Mouse (Mus musculus): ENCODE measurements around the gene Naa20. TPM values are rescaled to one million over a fixed set of nuclear protein-coding genes. Genes with fewer than 3 reads are reported as not detected.
A peak's percentile ranks its signal among the peaks of the same experiment; 100 is the strongest.

The Naa20 gene
- total RNA-seq (2021): 10 to 100 TPM; 65.0 to 72.0 TPM
- long read RNA-seq, experiment 1, transcript Naa20-202 (6 exons, 1,142 nt): major isoform, 57 of 86 reads
- long read RNA-seq, experiment 1, transcript Naa20-201 (6 exons, 1,172 nt): minor isoform, 12 of 86 reads
- long read RNA-seq, experiment 1, partial matches to known transcripts: 1 of 86 reads
- long read RNA-seq, experiment 1, other reads (novel, unspliced or antisense): 16 of 86 reads
- long read RNA-seq, experiment 2, transcript Naa20-202 (6 exons, 1,142 nt): major isoform, 39 of 61 reads
- long read RNA-seq, experiment 2, transcript Naa20-201 (6 exons, 1,172 nt): minor isoform, 10 of 61 reads
- long read RNA-seq, experiment 2, partial matches to known transcripts: 0 of 61 reads
- long read RNA-seq, experiment 2, other reads (novel, unspliced or antisense): 12 of 61 reads

DNA sequence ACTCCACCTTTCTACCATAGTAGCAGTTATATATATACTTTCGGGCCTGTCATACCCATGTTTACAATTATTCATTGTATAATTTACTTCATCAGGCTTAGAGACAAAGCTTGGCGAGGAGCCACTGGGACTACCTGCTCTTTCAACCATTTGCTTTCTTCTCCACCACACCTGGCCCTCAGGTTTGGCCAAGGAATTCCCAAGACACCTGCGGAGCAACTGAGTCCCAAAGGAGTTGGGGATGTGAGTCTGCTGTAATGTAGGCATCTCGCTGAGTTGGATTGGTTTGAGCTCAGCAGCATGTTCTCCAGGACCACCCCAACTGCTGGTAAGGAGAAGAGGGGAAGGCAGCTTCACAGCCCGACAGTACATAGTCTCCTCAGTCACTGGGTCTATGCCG lies at the start of gene Naa20:
Gene Naa20 (plus strand): TSS at position 239 of the 400 bp plus-strand sequence.
- no peak for DNase-seq (ENCODE audit: low spot score in 2 of 2)

DNA sequence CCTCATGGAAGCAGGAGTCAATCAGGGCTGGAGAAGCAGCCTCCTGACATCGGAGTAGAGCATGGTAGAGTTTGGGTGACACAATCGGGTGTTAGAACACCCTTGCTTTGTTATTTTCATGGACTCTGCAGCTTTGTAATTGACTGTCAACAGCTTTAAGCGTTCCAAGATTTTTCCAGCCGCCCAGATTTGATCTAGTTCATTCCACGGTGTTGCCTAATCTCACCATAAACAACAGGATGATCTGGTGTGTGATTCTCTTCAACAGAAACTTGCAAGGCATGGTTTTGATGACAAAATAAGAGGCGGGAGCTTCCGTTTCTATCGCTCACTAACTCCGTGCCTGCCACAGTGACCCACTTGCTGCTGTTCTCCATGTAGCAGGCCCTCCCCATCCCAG lies 46.1 kb upstream of the Naa20 start:
- DNase-seq (ENCODE audit: low spot score in 2 of 2): no peak

DNA sequence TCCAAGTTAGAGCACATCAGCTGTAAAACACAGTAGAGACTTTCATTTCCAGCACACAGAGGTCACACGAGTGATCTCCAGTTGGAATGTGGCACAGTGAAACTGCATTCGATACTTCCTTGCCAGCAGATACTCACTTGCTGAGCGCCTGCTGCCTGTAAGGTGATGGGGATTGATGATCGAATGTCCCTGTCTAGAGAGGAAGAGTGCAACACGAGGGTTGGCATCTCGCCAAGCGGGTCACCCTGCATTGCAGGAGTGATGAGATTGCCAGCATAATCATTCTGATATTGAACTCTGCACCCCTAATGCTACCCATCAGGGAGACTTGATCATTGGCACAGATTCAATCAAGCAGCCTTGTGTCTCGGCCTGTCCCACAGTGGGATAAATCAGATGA lies 44.0 kb upstream of the Naa20 start:
- peak; percentile 29 to 31 for DNase-seq (ENCODE audit: low spot score in 2 of 2)

DNA sequence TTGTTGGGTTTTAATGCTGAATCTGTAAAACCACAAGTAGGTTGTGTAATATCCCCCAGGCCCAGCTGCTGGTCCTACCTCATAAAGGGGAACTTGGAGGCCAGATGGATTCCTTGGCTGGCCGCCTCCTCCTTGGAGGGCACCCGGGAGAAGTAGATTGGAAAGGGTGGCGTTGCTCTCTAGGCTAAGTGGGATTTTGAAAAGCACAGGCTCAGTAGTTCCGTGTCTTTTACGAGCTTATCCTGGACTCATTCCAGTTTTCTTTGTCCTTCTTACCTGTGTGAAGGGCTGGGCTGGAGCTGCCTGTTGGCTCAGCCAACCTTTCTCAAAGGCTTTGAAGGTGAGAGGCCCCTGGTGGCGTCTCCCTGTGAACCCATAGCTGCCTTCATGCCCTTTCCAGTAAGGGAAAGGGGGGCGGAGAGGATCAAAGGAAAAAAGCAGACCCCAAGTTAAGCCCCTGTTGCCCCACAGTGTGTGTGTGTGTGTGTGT lies 42.4 kb upstream of the Naa20 start:
- DNase-seq (ENCODE audit: low spot score in 2 of 2): peak; percentile 36 to 74

DNA sequence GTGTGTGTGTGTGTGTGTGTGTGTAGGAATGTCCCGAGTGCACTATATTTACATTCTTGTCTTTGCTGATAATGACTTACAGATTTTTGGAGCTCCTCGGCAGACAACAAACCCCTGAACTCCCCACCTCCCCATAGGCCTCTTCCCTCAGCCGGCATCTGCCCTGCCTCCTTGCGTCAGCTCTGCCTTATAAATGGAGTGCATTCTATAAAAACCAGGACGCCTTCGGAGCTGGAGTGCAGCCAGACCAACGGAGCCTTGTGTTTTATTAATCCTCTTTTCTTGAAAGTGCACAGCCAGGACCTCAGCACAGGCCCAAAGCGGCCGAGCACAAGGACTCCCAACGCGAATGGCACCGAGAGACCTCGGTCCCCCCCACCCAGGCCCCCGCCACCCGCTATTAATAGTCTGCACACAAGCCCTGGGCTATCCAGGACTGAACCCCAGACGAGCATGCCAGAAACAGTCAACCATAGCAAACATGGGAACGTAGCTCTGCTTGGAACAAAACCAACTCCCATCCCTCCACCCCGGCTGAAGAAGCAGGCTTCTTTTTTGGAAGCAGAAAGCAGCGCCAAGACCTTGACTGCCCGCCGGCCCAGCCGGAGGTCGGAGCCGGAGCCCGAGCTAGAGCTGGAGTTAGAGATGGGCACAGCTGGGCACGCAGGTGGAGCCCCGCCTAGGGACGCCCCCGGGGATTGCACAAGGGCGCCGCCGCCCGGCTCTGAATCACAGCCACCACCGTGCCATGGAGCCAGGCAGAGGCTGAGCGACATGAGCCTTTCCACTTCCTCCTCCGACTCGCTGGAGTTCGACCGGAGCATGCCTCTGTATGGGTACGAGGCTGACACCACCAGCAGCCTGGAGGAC lies 41.7 kb upstream of the Naa20 start:
- DNase-seq (ENCODE audit: low spot score in 2 of 2): peak; percentile 66 to 83

DNA sequence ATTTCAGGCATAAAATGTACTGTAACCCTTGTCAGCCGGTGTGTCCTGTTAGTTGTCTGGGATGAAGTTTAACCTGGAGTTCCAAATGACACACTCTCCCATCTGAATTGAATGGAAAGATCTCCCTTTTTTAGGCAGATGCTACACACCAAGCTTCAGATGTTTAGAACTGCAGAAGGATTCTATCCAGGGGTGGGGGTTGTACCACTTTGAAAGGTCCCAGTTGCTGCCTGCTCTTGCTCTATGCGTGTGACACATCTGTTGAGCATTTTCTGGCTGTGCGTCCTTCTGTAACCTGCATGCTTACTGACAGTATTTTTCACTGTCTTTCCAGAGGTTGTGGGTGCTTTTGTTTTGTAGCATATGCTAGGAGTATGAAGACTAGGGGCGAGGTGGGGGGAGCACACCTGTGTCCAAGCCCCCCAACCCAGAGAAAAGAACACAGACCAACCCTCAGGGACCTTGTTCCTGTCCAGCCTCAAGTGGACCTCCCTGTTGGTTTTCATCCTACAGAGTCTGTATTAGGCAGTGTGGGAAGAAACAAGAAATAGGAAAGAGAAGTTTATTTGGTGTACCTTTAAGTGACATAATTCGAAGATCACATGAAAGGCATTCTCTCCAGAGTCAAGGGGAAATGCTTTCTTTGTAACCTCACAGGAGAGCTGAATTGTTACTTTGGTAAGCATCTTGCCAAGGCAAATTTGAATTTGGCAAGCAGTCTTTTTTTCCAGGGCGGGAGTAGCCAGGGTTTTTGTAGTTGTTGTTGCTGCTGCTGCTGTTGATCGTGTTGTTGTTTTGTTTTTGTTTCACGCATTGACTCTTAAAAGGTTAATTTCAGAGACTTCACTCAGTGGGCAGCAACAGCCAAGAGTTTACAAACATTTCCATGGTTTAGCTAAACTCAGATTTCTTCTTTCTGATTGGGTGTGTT lies 40.4 kb upstream of the Naa20 start:
- no peak for DNase-seq (ENCODE audit: low spot score in 2 of 2)

- peak in 1 of 2 experiments; percentile 33 for DNase-seq (ENCODE audit: low spot score in 2 of 2)
These were observed 39.6 kb upstream of the Naa20 start for GRCm38 (mm10) chr2:145862206-145862817.

DNA sequence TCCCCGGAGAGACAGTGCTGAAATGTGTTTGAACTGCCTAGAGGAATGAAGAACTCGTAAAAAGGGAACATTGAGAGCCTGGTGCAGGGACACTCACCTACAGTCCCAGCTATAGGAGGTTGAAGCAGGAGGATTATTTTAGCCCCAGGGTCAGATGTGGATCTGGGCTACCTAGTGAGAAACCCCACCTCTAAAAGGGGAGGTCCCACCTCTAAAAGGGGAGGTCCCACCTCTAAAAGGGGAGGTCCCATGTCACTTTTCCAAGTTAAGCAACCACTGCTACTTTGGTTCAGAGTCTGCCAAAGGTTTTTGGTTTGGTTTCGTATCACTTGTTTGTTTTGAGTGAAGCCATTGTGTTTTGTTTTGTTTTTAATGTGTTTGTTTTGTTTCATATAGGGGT lies 36.6 kb upstream of the Naa20 start:
- no peak for DNase-seq (ENCODE audit: low spot score in 2 of 2)

- no peak for DNase-seq (ENCODE audit: low spot score in 2 of 2)
These were observed 35.7 kb upstream of the Naa20 start for GRCm38 (mm10) chr2:145866238-145866637.

GRCm38 (mm10) chr2:145866695-145867449 lies 35.0 kb upstream of the Naa20 start:
- no peak for DNase-seq (ENCODE audit: low spot score in 2 of 2)

GRCm38 (mm10) chr2:145871308-145871707 lies 30.6 kb upstream of the Naa20 start:
- DNase-seq (ENCODE audit: low spot score in 2 of 2): no peak

DNA sequence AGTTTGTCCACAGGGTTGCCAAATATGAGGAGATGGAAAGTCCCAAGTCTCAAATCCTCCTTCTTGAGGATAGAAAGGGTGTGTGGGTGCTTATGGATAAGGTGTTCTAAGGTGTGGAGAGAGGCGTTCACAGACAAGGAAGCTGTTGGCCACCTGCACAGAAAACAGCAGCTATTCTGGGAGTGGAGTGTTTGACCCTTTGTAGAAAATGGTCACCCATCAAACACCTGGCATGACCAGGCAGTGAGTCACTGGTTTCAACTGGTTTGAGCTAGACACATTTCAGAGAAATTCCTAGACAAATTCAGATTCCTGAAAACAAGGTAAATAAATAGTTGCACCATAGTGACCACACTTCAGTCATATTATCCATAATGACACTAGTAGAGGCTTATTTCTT lies 29.8 kb upstream of the Naa20 start:
- no peak for DNase-seq (ENCODE audit: low spot score in 2 of 2)

DNA sequence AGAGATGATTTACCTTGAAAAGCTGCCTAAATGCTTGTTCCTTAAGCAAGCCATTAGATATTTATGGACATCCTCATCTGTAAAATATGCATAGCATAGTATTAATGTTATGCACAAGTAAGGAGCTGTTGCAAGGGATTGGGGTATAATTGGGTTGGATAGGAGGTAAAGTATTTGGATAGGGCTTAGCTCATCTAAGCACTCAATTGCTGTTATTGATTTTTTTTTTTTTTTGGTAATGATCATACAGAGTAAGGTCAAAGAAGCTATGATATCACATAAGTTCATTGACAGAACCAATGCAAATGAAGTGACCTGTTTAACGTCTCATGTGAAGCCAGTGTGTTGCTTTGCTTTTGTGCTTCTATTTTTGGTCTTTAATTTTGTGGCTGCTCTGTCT lies 27.9 kb upstream of the Naa20 start:
- no peak for DNase-seq (ENCODE audit: low spot score in 2 of 2)

- DNase-seq (ENCODE audit: low spot score in 2 of 2): no peak
These were observed 26.9 kb upstream of the Naa20 start for GRCm38 (mm10) chr2:145874879-145875482.

DNA sequence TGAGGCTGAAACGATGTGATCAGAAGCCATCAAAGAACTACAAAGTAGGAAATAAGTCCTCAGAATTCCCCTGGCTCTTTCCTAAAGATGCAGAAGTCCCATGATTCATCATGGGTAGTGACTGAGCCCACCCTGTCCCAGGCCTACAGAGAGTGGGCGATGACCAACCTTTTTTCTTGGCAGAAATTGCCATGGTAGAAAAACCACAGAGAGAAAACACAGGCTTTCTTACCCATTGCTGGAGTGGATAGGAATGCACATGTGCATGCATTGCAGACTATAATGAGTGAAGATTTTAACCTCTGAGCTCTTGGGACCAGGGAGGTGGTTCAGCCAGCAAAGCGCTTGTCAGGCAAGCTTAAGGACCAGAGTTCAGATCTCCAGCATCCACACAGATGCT lies 24.7 kb upstream of the Naa20 start:
- no peak for DNase-seq (ENCODE audit: low spot score in 2 of 2)

DNA sequence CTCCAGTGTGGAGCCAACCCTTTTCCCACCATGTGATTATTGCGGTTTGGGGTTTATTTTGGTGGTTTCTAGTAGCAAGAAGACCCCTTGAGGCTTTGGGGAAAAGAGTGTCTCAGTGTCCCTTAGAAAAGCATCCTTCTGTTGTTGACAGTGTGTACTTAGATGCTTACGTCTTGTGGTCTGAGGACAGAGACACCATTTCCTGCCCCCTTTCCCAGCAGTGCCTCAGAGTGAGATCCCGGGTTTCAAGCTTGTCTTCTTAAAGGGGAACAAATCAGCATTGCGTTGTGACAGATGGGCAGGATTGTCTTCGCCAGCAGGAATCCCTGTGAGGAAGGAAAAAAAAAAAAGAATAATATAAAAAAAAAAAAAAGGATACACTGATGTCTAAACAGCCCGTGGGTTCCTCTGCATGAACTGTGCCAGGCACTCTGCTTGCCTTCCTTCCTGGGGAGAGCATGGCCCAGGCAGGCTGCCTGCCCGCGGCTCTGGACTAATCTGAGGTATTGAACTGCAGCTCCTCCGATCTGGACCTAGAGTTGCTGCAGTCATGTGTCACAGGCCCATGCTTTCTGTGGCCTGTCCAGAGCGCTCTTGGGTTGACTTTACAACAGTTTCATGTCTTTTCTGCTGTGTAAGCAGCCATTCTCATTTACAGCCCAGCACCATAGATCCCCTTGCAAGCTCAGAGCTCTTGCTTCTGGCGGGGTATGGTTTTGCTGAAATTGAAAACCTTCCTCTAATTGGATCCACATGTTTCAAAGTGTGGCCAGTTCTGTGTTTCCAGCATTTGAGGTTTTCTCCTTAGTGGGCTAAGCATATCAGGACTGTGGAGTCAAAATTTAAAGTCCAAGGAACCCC lies 20.8 kb upstream of the Naa20 start:
- DNase-seq (ENCODE audit: low spot score in 2 of 2): no peak

- DNase-seq (ENCODE audit: low spot score in 2 of 2): no peak
These were observed 20.0 kb upstream of the Naa20 start for GRCm38 (mm10) chr2:145881932-145882331.

GRCm38 (mm10) chr2:145882398-145882797 lies 19.5 kb upstream of the Naa20 start:
- no peak for DNase-seq (ENCODE audit: low spot score in 2 of 2)
